Mouse (Mus musculus) midbrain, embryonic 14.5 days (tissue): ENCODE data around the gene Prf1. TPM values are rescaled to one million over a fixed set of nuclear protein-coding genes. Genes with fewer than 3 reads are reported as not detected.

Experiments
- ATAC-seq: fragments of 200-750 bp; cut with Nextera tagmentation; 2 replicates; pipeline ENCODE4 v1.8.0; 2017; ENCODE audit warnings: moderate number of reproducible peaks, moderate library complexity; ENCODE audit not compliant: low FRiP score, low TSS enrichment
- DNase-seq: peaks from one replicate; pipeline ENCODE4 v3.0.0-alpha.2; 2015
- H3K27ac ChIP-seq: fragments of 300-500 bp; sonication (generic); replicated peaks from 2 replicates; pipeline ENCODE4 v1.5.1; 2014; ENCODE audit warnings: mild to moderate bottlenecking, low read depth, low read length, moderate library complexity
- H3K27me3 ChIP-seq: fragments of 300-500 bp; sonication (generic); 2 replicates; pipeline ENCODE4 v1.6.1; 2014; ENCODE audit warnings: low read length, control low read depth, mixed read lengths; ENCODE audit not compliant: control insufficient read depth, insufficient read depth
- H3K36me3 ChIP-seq: fragments of 300-500 bp; sonication (generic); 2 replicates; pipeline ENCODE4 v1.6.1; 2014; ENCODE audit warnings: low read length, control low read depth; ENCODE audit not compliant: control insufficient read depth, insufficient read depth
- H3K4me1 ChIP-seq: fragments of 300-500 bp; sonication (generic); 2 replicates; pipeline ENCODE4 v1.6.1; 2014; ENCODE audit warnings: mild to moderate bottlenecking, antibody characterized with exemption, low read length, control low read depth; ENCODE audit not compliant: control insufficient read depth, insufficient read depth
- H3K4me2 ChIP-seq: fragments of 300-500 bp; sonication (generic); 2 replicates; pipeline ENCODE4 v1.6.1; 2014; ENCODE audit warnings: mild to moderate bottlenecking, low read length, moderate library complexity
- H3K4me3 ChIP-seq: fragments of 300-500 bp; sonication (generic); replicated peaks from 2 replicates; pipeline ENCODE4 v1.5.1; 2014; ENCODE audit warnings: low read depth, low read length
- H3K9ac ChIP-seq: fragments of 300-500 bp; sonication (generic); replicated peaks from 2 replicates; pipeline ENCODE4 v1.6.1; 2014; ENCODE audit warnings: mild to moderate bottlenecking, low read length, moderate library complexity
- H3K9me3 ChIP-seq: fragments of 300-500 bp; sonication (generic); 2 replicates; pipeline ENCODE4 v1.6.1; 2016; ENCODE audit warnings: low read length, control low read depth, mixed read lengths; ENCODE audit not compliant: control insufficient read depth
- WGBS: fragments of 180-500 bp; shearing (Covaris S2); extraction: QIAGEN DNeasy Blood & Tissue Kit; methylation state at CpG from one replicate; pipeline ENCODE4 v1.1.7; 2014; 5-methylcytosine and 5-hydroxymethylcytosine counted together
- polyA plus RNA-seq: library from polyadenylated mRNA; unstranded; fragments of >200 nt; fragmentation: Nextera tagmentation; extraction: Ambion mirVana; gene quantifications from 2 replicates; pipeline ENCODE4 v1.2.1, GENCODE M21; 2014

Gene Prf1
- polyA plus RNA-seq, result not detected in 2 replicates

DNA sequence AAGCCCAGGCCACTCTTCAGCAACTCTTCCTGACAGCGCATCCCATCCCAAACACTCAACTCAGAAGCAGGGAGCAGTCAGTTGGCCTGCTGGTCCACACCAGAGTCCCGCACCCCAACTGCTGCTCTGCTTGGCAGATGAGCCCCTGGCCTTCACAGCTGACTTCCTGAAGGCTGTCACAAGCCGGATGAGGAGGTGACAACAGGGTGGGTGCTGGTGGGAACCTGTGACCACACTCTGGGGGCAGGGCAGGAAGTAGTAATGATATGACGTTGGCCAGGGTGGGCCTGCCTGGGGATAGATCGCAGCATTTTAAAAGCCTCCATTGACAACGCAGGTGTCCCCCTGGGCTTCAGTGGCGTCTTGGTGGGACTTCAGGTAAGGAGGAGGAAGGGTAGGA, at the start of gene Prf1:
Gene Prf1, plus strand, starts transcription at position 357 of the 400 bp plus-strand sequence.
- no peaks in the 10 kb centered on the region for H3K36me3 ChIP-seq
- no peak within 1 kb of the TSS for H3K27ac ChIP-seq
- H3K9me3 ChIP-seq, result no peaks in the 10 kb centered on the region
- ATAC-seq (no peak), DNase-seq (no peak)
- H3K4me2 ChIP-seq, result no peak within 1 kb of the TSS
- no peak within 1 kb of the TSS for H3K4me3 ChIP-seq
- H3K9ac ChIP-seq, result no peak within 1 kb of the TSS
- H3K27me3 ChIP-seq, result no peaks in the 10 kb centered on the region
- H3K4me1 ChIP-seq, result no peaks in the 10 kb centered on the region
- WGBS, result 90% methylated on average over 7 of the region's 7 CpGs

DNA sequence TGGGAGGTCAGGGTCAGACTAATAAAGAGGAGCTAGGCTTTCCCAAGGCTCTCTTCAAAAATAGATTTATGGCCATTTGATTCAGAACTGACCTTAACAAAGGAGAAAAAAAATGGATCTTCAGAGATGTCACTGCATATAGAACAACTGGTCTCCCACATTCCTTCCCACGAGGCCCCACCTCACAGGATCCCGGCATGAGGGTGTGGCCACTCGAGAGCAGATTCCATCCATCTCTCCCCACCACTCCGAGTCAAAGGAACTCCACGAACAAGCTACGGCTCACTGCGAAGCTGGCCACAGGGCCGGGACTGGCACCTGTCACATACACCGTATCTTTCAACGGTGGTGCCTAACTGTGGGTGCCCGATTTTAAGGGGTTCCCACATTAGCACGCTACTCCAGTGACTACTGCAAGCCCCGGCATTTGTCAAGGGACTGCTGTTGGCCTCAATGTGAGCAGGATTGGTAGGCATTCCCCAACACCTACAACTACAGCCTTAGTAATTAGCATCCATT, 49.0 kb upstream of the Prf1 start:
- no peak for DNase-seq
- Histone ChIP-seq H3K36me3 (no peaks in the 10 kb centered on the region), H3K9me3 (peaks cover 2% of the 10 kb centered on the region; the same call in 1 of the 2 replicates), H3K4me2 (no peak overlapping the region), H3K9ac (no peak overlapping the region), H3K4me3 (no peak overlapping the region), H3K4me1 (no peaks in the 10 kb centered on the region), H3K27ac (no peak overlapping the region), H3K27me3 (no peaks in the 10 kb centered on the region)
- WGBS, result 86% methylated on average over 13 of the region's 13 CpGs
- ATAC-seq, result no peak

DNA sequence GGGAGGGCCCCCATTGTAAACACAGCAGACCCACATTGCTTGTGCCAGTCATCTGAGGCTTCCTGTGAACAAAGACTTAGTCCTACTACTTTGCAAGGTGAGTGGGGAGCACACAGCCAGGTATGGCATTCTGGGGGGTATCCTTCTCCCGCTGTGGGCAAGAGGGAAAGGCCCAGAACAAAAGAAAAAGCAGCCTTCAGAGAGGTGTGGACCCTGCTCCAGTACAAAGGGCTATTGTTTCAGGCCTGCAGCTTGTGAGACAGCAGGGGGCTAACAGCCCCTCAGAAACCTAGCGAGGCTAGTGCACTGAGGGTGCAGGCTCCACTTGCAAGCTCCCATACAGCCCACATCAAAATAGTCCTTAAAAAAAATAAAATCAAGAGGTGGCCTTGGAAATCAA, 47.7 kb upstream of the Prf1 start:
- Histone ChIP-seq H3K9ac (no peak overlapping the region), H3K36me3 (no peaks in the 10 kb centered on the region), H3K4me2 (no peak overlapping the region), H3K27me3 (no peaks in the 10 kb centered on the region), H3K9me3 (peaks cover 2% of the 10 kb centered on the region; the same call in 1 of the 2 replicates), H3K4me1 (no peaks in the 10 kb centered on the region), H3K27ac (no peak overlapping the region), H3K4me3 (no peak overlapping the region)
- no peak for ATAC-seq
- 16% methylated on average over 2 of the region's 2 CpGs for WGBS
- DNase-seq, result no peak

DNA sequence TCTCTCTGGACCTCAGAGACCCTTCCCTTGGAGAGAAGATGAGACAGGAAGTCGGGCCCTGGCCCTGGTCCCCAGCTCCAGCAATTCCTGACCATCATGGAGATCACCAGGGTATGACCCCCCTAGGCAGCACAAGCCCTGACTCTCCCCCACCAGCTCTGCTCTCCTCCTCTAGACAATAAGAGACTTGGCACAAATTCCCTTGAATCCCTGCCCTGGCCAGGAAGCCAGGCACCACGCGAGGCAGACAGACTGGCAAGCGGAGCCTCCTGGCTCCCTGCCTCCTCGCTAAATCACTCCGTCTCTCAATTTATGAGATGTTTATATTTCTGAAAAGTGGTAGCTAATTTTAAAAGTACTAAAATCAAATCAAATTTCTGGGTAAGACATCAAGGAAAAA, 42.9 kb upstream of the Prf1 start:
- Histone ChIP-seq H3K9ac (no peak overlapping the region), H3K4me2 (no peak overlapping the region), H3K27me3 (no peaks in the 10 kb centered on the region), H3K36me3 (no peaks in the 10 kb centered on the region), H3K9me3 (peaks cover 2% of the 10 kb centered on the region; the same call in 1 of the 2 replicates), H3K27ac (no peak overlapping the region), H3K4me1 (no peaks in the 10 kb centered on the region), H3K4me3 (no peak overlapping the region)
- ATAC-seq (no peak), DNase-seq (peak; percentile 46)
- 75% methylated on average over 6 of the region's 6 CpGs for WGBS

DNA sequence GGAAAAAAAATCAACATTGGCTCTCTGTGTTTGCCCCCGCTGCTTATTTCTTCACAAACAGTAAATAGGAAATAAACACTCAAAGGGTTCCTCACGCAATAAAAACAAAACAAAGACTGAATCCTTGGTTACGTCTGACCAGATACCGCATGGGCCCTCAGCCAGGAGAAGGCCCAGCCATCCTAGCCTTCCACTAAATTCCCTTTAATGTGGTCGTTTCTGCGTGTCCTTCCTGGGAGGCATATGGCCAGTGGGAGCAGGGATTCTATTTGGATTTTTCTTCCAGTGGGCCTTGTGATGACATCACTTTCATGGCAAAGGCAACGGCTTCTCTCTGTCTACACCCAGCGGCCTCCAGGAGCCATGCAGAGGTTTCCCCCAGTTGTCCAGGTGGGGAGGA, 42.4 kb upstream of the Prf1 start:
- Histone ChIP-seq H3K27ac (no peak overlapping the region), H3K4me2 (no peak overlapping the region), H3K9me3 (peaks cover 2% of the 10 kb centered on the region; the same call in 1 of the 2 replicates), H3K27me3 (no peaks in the 10 kb centered on the region), H3K9ac (no peak overlapping the region), H3K4me1 (no peaks in the 10 kb centered on the region), H3K4me3 (no peak overlapping the region), H3K36me3 (no peaks in the 10 kb centered on the region)
- WGBS, result 79% methylated on average over 8 of the region's 8 CpGs
- DNase-seq (no peak), ATAC-seq (no peak)

DNA sequence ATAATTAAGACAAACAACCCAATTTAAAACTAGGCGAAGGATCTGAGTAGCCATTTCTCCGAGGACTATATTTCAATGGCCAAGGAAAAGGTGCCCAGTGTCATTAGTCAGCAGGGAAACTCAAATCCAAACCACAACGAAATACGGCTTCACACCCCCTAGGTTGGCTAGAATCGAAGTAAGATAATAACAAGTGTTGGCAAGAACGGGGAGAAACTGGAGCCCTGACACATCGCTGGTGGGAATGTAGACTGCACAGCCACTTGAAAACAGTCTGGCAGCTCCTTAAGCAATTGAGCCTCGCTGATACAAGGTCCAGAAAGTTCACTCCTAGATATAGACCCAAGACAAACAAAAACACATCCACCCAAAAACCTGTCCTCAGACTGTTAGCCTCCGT, 41.0 kb upstream of the Prf1 start:
- Histone ChIP-seq H3K27me3 (no peaks in the 10 kb centered on the region), H3K4me1 (no peaks in the 10 kb centered on the region), H3K9me3 (peaks cover 2% of the 10 kb centered on the region; the same call in 1 of the 2 replicates), H3K36me3 (no peaks in the 10 kb centered on the region), H3K4me2 (no peak overlapping the region), H3K27ac (no peak overlapping the region), H3K4me3 (no peak overlapping the region), H3K9ac (no peak overlapping the region)
- DNase-seq, result no peak
- no peak for ATAC-seq
- WGBS, result 95% methylated on average over 9 of the region's 9 CpGs

DNA sequence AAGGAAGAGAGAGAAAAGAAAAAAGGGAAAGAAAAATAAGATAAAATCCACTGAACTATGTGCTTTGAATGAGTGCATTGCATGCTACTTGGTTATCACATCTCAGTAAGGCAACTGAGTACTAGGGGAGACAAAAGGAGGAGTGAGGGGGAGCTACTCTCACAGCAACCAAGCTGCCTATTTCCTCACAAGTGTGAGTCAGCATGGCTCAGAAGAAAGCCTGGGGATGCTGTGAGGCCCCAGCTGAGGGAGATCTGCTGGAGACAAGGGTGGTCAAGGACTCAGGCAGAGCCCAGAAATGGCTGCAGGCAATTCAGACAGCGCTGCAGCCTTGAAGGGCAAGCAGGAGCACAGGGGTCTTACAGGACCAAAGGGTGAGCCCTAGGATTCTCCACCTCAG, 39.5 kb upstream of the Prf1 start:
- Histone ChIP-seq H3K4me3 (no peak overlapping the region), H3K27me3 (no peaks in the 10 kb centered on the region), H3K27ac (no peak overlapping the region), H3K9ac (no peak overlapping the region), H3K4me2 (no peak overlapping the region), H3K36me3 (no peaks in the 10 kb centered on the region), H3K9me3 (peaks cover 2% of the 10 kb centered on the region; the same call in 1 of the 2 replicates), H3K4me1 (no peaks in the 10 kb centered on the region)
- WGBS, result 88% methylated on average over 1 of the region's 1 CpGs
- ATAC-seq, result no peak
- no peak for DNase-seq

DNA sequence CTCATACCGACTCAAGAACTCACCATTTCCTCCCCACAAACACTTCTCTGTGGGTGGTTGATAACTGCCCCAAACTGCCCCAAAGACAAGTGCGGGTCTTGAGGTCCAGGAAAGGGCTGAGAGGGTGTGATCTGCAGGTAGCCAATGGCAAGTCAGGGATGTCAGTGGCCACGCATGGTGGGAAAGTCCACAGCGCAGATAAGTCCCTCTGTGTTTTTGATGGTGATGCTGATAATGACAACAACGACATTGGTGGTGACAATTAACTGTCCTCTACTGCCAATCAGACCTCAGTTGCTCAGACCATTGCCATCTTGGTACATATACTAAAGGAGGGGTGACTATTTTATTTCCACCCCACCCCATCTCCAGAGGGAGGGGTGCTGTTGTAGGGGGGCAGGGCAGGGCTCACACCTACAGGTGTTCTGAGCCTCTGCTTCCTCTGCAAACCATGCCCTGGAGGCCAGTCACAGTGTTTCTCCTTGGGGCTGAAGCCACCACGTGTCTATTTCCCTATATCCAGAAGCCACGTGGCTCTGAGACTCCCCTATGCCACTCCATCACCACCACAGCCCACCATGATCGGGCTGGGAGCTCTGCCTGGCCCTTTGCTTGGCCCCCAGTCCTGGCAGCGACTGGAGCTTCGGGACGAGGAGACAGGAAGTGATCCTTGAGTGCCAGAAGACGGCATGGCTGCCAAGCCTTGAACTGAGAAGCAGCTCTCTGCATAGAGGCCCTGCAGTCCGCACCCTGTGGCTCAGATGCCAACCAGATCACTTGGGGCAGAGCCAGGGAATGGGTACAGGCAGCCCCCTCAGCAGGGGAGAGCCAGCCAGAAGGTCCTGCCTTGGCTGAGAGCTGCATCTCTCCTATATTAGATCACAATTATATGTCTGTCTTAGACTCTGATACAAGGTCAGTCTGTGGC, 36.1 kb upstream of the Prf1 start:
- H3K9ac ChIP-seq, result no peak overlapping the region
- H3K4me1 ChIP-seq, result no peaks in the 10 kb centered on the region
- H3K4me2 ChIP-seq, result no peak overlapping the region
- ATAC-seq (no peak), DNase-seq (no peak)
- WGBS, result 78% methylated on average over 13 of the region's 13 CpGs
- H3K27me3 ChIP-seq, result no peaks in the 10 kb centered on the region
- H3K27ac ChIP-seq, result no peak overlapping the region
- no peaks in the 10 kb centered on the region for H3K9me3 ChIP-seq
- no peaks in the 10 kb centered on the region for H3K36me3 ChIP-seq
- no peak overlapping the region for H3K4me3 ChIP-seq

DNA sequence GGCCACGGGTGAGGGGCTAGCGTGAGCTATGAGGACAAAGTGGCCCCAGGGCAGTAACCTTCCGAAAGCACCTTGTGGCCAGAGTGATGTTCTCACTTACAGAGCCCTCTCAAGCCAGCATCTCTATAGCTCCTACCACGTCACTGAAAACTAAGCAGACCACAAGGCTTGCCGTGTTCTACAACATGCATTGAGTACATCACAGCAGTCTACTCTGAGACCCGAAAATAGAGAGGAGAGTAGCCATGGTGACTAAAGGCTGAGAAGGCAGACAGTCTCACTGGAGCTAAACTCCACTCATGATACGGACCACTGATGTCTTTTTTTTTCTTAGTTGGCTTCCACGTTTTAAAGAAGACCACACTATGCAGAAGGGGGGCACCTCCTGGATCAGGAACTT, 34.0 kb upstream of the Prf1 start:
- Histone ChIP-seq H3K36me3 (no peaks in the 10 kb centered on the region), H3K4me3 (no peak overlapping the region), H3K9me3 (no peaks in the 10 kb centered on the region), H3K9ac (no peak overlapping the region), H3K27me3 (no peaks in the 10 kb centered on the region), H3K4me1 (no peaks in the 10 kb centered on the region), H3K27ac (no peak overlapping the region), H3K4me2 (no peak overlapping the region)
- ATAC-seq, result no peak
- no peak for DNase-seq
- 78% methylated on average over 8 of the region's 8 CpGs for WGBS
